ENCODE assay signal across 8 mouse cellular contexts in the genomic region with DNA sequence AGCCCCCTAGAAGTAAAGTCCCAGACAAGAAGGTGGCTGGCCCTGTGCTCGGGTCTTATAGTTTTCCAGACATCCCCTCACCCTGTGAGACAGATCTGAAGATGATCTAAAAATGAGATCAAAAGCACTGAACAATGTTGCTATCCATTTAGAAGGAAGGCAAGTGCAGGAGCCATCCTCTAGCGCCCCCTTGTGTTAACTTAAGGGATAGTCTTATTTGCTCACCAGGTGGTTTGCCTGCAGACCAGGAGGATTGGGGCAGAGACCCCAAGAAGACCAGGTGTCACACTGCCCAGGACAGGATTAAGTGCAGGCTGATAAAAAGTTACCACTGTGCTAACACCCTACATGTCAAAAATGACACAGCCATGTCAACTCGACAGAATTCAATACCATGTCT. TPM values are rescaled to one million over a fixed set of nuclear protein-coding genes. Genes with fewer than 3 reads are reported as not detected.
A peak's percentile ranks its signal among the peaks of the same experiment; 100 is the strongest.
DNase-seq lines count a peak whose midpoint lies in the region; ATAC-seq and TF ChIP-seq lines count a peak whose summit lies in the region.

No protein-coding gene starts in this region.

- no peak for TF ChIP-seq EP300 in heart, adult 2 months (IDR thresholded peaks at IDR 0.05; ENCODE audit: insufficient read depth, low read depth, low read length)

- H3K27ac ChIP-seq in heart, adult 2 months, result no peak overlapping the region
- H3K27ac ChIP-seq in midbrain, embryonic 14.5 days (replicated peaks; ENCODE audit: low read depth, low read length), result no peak overlapping the region
- H3K27ac ChIP-seq in midbrain, embryonic 13.5 days, result no peak overlapping the region
- H3K27ac ChIP-seq in hindbrain, postnatal 0 days, result no peak overlapping the region

- peak; percentile 72 for TF ChIP-seq CTCF in heart, adult 2 months (IDR thresholded peaks at IDR 0.05)
- TF ChIP-seq CTCF in brain, embryonic 14.5 days (IDR thresholded peaks at IDR 0.05; ENCODE audit: borderline replicate concordance, extremely low read depth, insufficient read depth, insufficient read length), result peak; percentile 71
- TF ChIP-seq CTCF in hindbrain, postnatal 0 days (IDR thresholded peaks at IDR 0.05; ENCODE audit: low read depth), result peak; percentile 87

- no peak for ATAC-seq in midbrain, embryonic 14.5 days (ENCODE audit: low FRiP score, low TSS enrichment)
- no peak for ATAC-seq in midbrain, embryonic 13.5 days
- ATAC-seq in hindbrain, postnatal 0 days, result peak; percentile 31; the same call in 1 of the 2 replicates

- no peak overlapping the region for H3K4me3 ChIP-seq in heart, adult 2 months
- no peak overlapping the region for H3K4me3 ChIP-seq in midbrain, embryonic 14.5 days (replicated peaks; ENCODE audit: low read depth, low read length)
- no peak overlapping the region for H3K4me3 ChIP-seq in midbrain, embryonic 13.5 days (replicated peaks)
- no peak overlapping the region for H3K4me3 ChIP-seq in hindbrain, postnatal 0 days (ENCODE audit: low read length)

- no peak overlapping the region for H3K9ac ChIP-seq in heart, adult 2 months (ENCODE audit: low read depth, low read length)
- H3K9ac ChIP-seq in midbrain, embryonic 14.5 days (replicated peaks; ENCODE audit: low read length), result no peak overlapping the region
- no peak overlapping the region for H3K9ac ChIP-seq in midbrain, embryonic 13.5 days (replicated peaks)
- no peak overlapping the region for H3K9ac ChIP-seq in hindbrain, postnatal 0 days (replicated peaks; ENCODE audit: low read length)

- DNase-seq in heart, adult 2 months, result no peak
- no peak for DNase-seq in heart, postnatal 36 days
- peak; percentile 75 for DNase-seq in midbrain, embryonic 14.5 days
- DNase-seq in brain, embryonic 14.5 days (ENCODE audit: low read depth), result peak; percentile 60
- peak; percentile 75 for DNase-seq in hindbrain, postnatal 0 days (ENCODE audit: low spot score)
- peak; percentile 40 to 57 for DNase-seq in right cerebral cortex, adult 2 months (ENCODE audit: low spot score in 2 of 2)
- no peak for DNase-seq in urinary bladder, postnatal 10 days (ENCODE audit: low spot score)

- no peaks in the 10 kb centered on the region for H3K9me3 ChIP-seq in midbrain, embryonic 14.5 days (ENCODE audit: control insufficient read depth, low read length)
- H3K9me3 ChIP-seq in midbrain, embryonic 13.5 days, result no peaks in the 10 kb centered on the region
- no peaks in the 10 kb centered on the region for H3K9me3 ChIP-seq in hindbrain, postnatal 0 days (ENCODE audit: low read length)

- no peaks in the 10 kb centered on the region for H3K4me1 ChIP-seq in heart, adult 2 months (ENCODE audit: control insufficient read depth, insufficient read depth, low read length)
- H3K4me1 ChIP-seq in midbrain, embryonic 14.5 days (ENCODE audit: control insufficient read depth, insufficient read depth, low read length), result no peaks in the 10 kb centered on the region
- H3K4me1 ChIP-seq in midbrain, embryonic 13.5 days (replicated peaks), result no peaks in the 10 kb centered on the region
- no peaks in the 10 kb centered on the region for H3K4me1 ChIP-seq in hindbrain, postnatal 0 days (ENCODE audit: insufficient read depth, low read length)

- no peak for TF ChIP-seq POLR2A in heart, adult 2 months (IDR thresholded peaks at IDR 0.05; ENCODE audit: insufficient read depth, low read depth, low read length)
- no peak for TF ChIP-seq POLR2A in brain, embryonic 14.5 days (IDR thresholded peaks at IDR 0.05; ENCODE audit: borderline replicate concordance, extremely low read depth, insufficient read depth, insufficient read length, poor library complexity, severe bottlenecking)

- H3K27me3 ChIP-seq in heart, adult 2 months (ENCODE audit: control insufficient read depth, insufficient read depth, low read length), result no peaks in the 10 kb centered on the region
- no peaks in the 10 kb centered on the region for H3K27me3 ChIP-seq in midbrain, embryonic 14.5 days (ENCODE audit: control insufficient read depth, insufficient read depth, low read length)
- H3K27me3 ChIP-seq in midbrain, embryonic 13.5 days, result no peaks in the 10 kb centered on the region
- H3K27me3 ChIP-seq in hindbrain, postnatal 0 days (ENCODE audit: insufficient read depth, low read length), result no peaks in the 10 kb centered on the region

- H3K36me3 ChIP-seq in heart, adult 2 months (ENCODE audit: control insufficient read depth, insufficient read depth, low read length), result no peaks in the 10 kb centered on the region
- no peaks in the 10 kb centered on the region for H3K36me3 ChIP-seq in midbrain, embryonic 14.5 days (ENCODE audit: control insufficient read depth, insufficient read depth, low read length)
- no peaks in the 10 kb centered on the region for H3K36me3 ChIP-seq in midbrain, embryonic 13.5 days
- no peaks in the 10 kb centered on the region for H3K36me3 ChIP-seq in hindbrain, postnatal 0 days (ENCODE audit: insufficient read depth, low read length)

- H3K4me2 ChIP-seq in midbrain, embryonic 14.5 days (ENCODE audit: low read length), result no peak overlapping the region
- no peak overlapping the region for H3K4me2 ChIP-seq in midbrain, embryonic 13.5 days (replicated peaks)
- H3K4me2 ChIP-seq in hindbrain, postnatal 0 days (ENCODE audit: low read depth, low read length), result no peak overlapping the region

- no peaks in the 10 kb centered on the region for H3K79me2 ChIP-seq in heart, adult 2 months (replicated peaks; ENCODE audit: control insufficient read depth, insufficient read depth, low read length)

- intact Hi-C loops in heart, adult 2 months (cut with DNase I), result no loop called here
- intact Hi-C loops in heart, postnatal 36 days (cut with DNase I), result no loop called here

- 32% methylated on average over 3 of the region's 3 CpGs for WGBS in heart, adult 2 months
- 28% methylated on average over 3 of the region's 3 CpGs for WGBS in midbrain, embryonic 14.5 days
- WGBS in midbrain, embryonic 13.5 days, result 29% methylated on average over 3 of the region's 3 CpGs
- WGBS in hindbrain, postnatal 0 days, result 26% methylated on average over 3 of the region's 3 CpGs

RNA-seq across cellular contexts. Expression of gene Osbp2, which starts 58.3 kb away (rescaled TPM):
- 10 to 100 TPM; 12.9 to 16.2 TPM for total RNA-seq in heart, adult 2 months (2021)
- polyA plus RNA-seq in heart, adult 2 months (2012; rRNA removed), result 10.9 and 14.2 TPM in 2 replicates
- total RNA-seq in heart, postnatal 36 days (2021), result 10 to 100 TPM; 14.1 to 14.3 TPM
- polyA plus RNA-seq in midbrain, embryonic 14.5 days (2014; fragmentation: Nextera tagmentation; extraction: Ambion mirVana), result 21.2 and 30.0 TPM in 2 replicates
- polyA plus RNA-seq in midbrain, embryonic 13.5 days (2015; fragmentation: Nextera tagmentation; extraction: Ambion mirVana), result 12.7 and 14.9 TPM in 2 replicates
- 18.4 and 26.2 TPM in 2 replicates for polyA plus RNA-seq in brain, embryonic 14.5 days (2012; rRNA removed)
- 78.3 and 87.5 TPM in 2 replicates for total RNA-seq in hindbrain, postnatal 0 days (2014; rRNA removed)
- 33.8 and 39.7 TPM in 2 replicates for polyA plus RNA-seq in hindbrain, postnatal 0 days (2015; fragmentation: Nextera tagmentation; extraction: Ambion mirVana)

Comparison
In these comparisons a context has a peak if more than half of its experiments do, and no peak if none do; other contexts are left out.
1. DNase-seq: peak in midbrain, embryonic 14.5 days (single experiment), brain, embryonic 14.5 days (single experiment), hindbrain, postnatal 0 days (single experiment) and right cerebral cortex, adult 2 months (2 of 2); none in heart, adult 2 months (0 of 2), heart, postnatal 36 days (0 of 2) and urinary bladder, postnatal 10 days (single experiment).
2. Peak in every context shown above with its lines, with median percentiles within 50 percentile points of each other: CTCF ChIP-seq.